Mouse (Mus musculus): Measurements from ENCODE around the gene Tmem246. TPM values are rescaled to one million over a fixed set of nuclear protein-coding genes. Genes with fewer than 3 reads are reported as not detected.
"Not testable (repeated sequence)": the region's sequence is repeated elsewhere in the genome, so short reads cannot be mapped to it uniquely, and the experiment has no call there.

The Tmem246 gene
- polyA plus RNA-seq, 1 experiment, result 94.6 TPM

DNA sequence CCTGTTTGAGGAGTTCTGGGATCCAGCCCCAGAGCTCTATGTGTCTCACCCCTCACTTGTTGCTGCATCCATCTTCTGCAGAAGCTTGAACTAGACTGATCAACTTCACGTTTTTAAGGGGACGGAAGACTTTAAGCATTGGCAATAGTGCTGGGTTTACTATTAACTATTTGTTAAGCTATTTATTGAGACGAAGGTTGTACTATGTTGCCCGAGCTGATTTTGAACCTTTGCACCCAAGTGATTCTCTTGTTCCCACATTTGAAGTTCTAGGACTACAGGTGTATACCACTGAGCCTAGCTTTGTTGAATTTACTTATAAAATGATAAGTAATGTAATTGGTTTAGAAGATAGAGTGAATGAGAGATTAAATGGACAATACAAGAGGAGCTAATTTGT lies 26.2 kb upstream of the Tmem246 start:
- WGBS, result 80% methylated on average over 4 of the region's 4 CpGs

DNA sequence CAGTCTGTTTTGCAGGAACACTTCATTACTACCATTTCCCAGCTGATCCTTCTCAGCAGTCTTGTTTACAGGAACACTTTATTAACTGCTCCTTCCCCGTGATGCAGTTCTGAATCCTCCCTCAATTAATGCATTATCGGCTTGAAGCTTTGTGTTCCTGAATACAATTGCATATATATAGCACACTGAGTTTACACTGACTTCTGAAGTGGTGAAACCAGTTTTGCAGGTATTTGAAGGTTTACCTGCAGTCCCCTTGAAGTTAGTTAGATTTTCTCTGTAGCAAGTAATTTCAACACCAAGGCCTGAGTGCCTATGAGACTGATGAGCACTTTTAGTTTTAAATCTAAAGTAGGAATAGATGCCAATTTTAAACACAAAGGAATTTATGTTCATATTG lies 24.6 kb upstream of the Tmem246 start:
- 84% methylated on average over 2 of the region's 2 CpGs for WGBS
- TF ChIP-seq CTCF (IDR thresholded peaks at IDR 0.05; ENCODE audit: borderline replicate concordance, insufficient read depth, low read depth, low read length), result no peak
- TF ChIP-seq POLR2A (IDR thresholded peaks at IDR 0.05; ENCODE audit: borderline replicate concordance, insufficient read depth, low read length), result no peak
- no peaks in the 10 kb centered on the region for H3K27me3 ChIP-seq (ENCODE audit: control insufficient read depth, insufficient read depth, low read length)
- no peak for DNase-seq
- H3K4me3 ChIP-seq (replicated peaks; ENCODE audit: insufficient read depth, low read depth, low read length), result no peak overlapping the region
- no peaks in the 10 kb centered on the region for H3K4me1 ChIP-seq (ENCODE audit: control insufficient read depth, insufficient read depth, low read length)
- no peak overlapping the region for H3K27ac ChIP-seq (ENCODE audit: insufficient read depth, low read length)

More for the DNA sequence above, 26.2 kb upstream of the Tmem246 start:
- H3K27ac ChIP-seq (ENCODE audit: insufficient read depth, low read length), result no peak overlapping the region
- H3K4me3 ChIP-seq (replicated peaks; ENCODE audit: insufficient read depth, low read depth, low read length), result no peak overlapping the region
- DNase-seq, result no peak
- H3K4me1 ChIP-seq (ENCODE audit: control insufficient read depth, insufficient read depth, low read length), result no peaks in the 10 kb centered on the region
- no peaks in the 10 kb centered on the region for H3K27me3 ChIP-seq (ENCODE audit: control insufficient read depth, insufficient read depth, low read length)
- TF ChIP-seq CTCF (IDR thresholded peaks at IDR 0.05; ENCODE audit: borderline replicate concordance, insufficient read depth, low read depth, low read length) (no peak), POLR2A (IDR thresholded peaks at IDR 0.05; ENCODE audit: borderline replicate concordance, insufficient read depth, low read length) (no peak)

DNA sequence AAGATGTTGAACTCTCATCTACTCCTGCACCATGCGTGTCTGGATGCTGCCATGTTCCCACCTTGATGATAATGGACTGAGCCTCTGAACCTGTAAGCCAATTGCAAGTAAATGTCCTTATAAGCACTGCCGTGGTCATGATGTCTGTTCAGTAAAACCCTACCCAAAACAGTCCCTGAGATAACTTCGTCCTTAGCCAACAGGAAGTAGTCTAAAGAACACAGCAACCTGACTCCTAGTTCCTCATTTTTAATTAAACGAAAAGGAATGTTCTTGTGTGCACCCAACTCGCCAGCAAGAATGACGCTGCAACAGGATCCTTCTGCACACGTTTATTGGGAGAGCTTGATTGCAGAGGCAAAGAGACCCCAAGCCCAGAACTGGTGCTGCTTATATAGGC lies 22.2 kb upstream of the Tmem246 start:
- H3K27ac ChIP-seq (ENCODE audit: insufficient read depth, low read length); H3K27me3 ChIP-seq (ENCODE audit: control insufficient read depth, insufficient read depth, low read length); H3K4me3 ChIP-seq (replicated peaks; ENCODE audit: insufficient read depth, low read depth, low read length); DNase-seq; H3K4me1 ChIP-seq (ENCODE audit: control insufficient read depth, insufficient read depth, low read length): not testable (repeated sequence)
- WGBS, result 92% methylated on average over 7 of the region's 7 CpGs

GRCm38 (mm10) chr4:49616924-49617323 lies 19.2 kb upstream of the Tmem246 start:
- Histone ChIP-seq H3K27me3 (ENCODE audit: control insufficient read depth, insufficient read depth, low read length) (no peaks in the 10 kb centered on the region), H3K4me3 (replicated peaks; ENCODE audit: insufficient read depth, low read depth, low read length) (no peak overlapping the region), H3K27ac (ENCODE audit: insufficient read depth, low read length) (no peak overlapping the region), H3K4me1 (ENCODE audit: control insufficient read depth, insufficient read depth, low read length) (no peaks in the 10 kb centered on the region)
- no peak for DNase-seq
- 93% methylated on average over 10 of the region's 10 CpGs for WGBS
- TF ChIP-seq CTCF (IDR thresholded peaks at IDR 0.05; ENCODE audit: borderline replicate concordance, insufficient read depth, low read depth, low read length) (no peak), POLR2A (IDR thresholded peaks at IDR 0.05; ENCODE audit: borderline replicate concordance, insufficient read depth, low read length) (no peak)

DNA sequence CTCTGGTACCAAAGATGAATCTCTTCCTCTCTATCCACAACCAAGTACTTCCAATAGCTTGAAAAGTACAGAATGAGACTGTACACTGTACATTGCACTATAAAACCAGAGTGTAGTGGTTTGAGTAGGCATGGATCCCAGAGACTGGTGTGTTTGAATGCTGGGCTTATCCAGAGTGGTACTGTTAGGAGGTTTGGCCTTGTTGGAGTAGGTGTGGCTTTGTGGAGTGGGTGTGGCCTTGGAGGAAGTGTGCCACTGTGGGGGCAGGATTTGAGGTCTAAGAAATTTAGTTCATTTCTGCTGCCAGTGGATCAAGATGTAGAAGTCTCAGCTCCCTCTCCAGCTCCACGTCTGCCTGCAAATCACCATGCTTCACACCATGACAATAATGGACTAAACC lies 7.8 kb upstream of the Tmem246 start:
- no peaks in the 10 kb centered on the region for H3K27me3 ChIP-seq (ENCODE audit: control insufficient read depth, insufficient read depth, low read length)
- H3K27ac ChIP-seq (ENCODE audit: insufficient read depth, low read length), result no peak overlapping the region
- 93% methylated on average over 1 of the region's 1 CpGs for WGBS
- no peak overlapping the region for H3K4me3 ChIP-seq (replicated peaks; ENCODE audit: insufficient read depth, low read depth, low read length)
- H3K4me1 ChIP-seq (ENCODE audit: control insufficient read depth, insufficient read depth, low read length), result no peaks in the 10 kb centered on the region
- DNase-seq, result no peak
- TF ChIP-seq POLR2A (IDR thresholded peaks at IDR 0.05; ENCODE audit: borderline replicate concordance, insufficient read depth, low read length), result no peak
- no peak for TF ChIP-seq CTCF (IDR thresholded peaks at IDR 0.05; ENCODE audit: borderline replicate concordance, insufficient read depth, low read depth, low read length)

DNA sequence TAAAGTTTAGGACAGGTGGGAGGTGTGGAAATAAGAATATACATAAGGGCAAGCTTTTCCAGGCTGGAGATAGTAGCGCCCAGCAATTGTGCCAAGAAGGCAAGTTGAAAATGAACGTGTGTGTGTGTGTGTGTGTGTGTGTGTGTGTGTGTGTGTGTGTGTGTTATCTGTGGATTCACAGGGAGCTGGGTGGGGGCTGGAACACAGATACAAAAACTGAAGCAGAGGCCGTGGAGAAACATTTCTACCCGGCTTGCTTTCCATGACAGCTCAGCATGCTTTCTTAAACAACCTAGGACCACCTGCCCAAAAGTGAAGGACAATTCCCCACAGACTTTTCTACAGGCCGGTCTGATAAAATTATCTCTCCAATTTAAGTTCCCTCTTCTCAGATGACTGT lies 6.9 kb upstream of the Tmem246 start:
- DNase-seq, result no peak
- TF ChIP-seq POLR2A (IDR thresholded peaks at IDR 0.05; ENCODE audit: borderline replicate concordance, insufficient read depth, low read length) (no peak), CTCF (IDR thresholded peaks at IDR 0.05; ENCODE audit: borderline replicate concordance, insufficient read depth, low read depth, low read length) (no peak)
- Histone ChIP-seq H3K27ac (ENCODE audit: insufficient read depth, low read length) (no peak overlapping the region), H3K4me1 (ENCODE audit: control insufficient read depth, insufficient read depth, low read length) (no peaks in the 10 kb centered on the region), H3K27me3 (ENCODE audit: control insufficient read depth, insufficient read depth, low read length) (no peaks in the 10 kb centered on the region), H3K4me3 (replicated peaks; ENCODE audit: insufficient read depth, low read depth, low read length) (no peak overlapping the region)
- WGBS, result 75% methylated on average over 5 of the region's 5 CpGs

GRCm38 (mm10) chr4:49604016-49604546 lies 6.4 kb upstream of the Tmem246 start:
- 36% methylated on average over 1 of the region's 1 CpGs for WGBS
- no peak for TF ChIP-seq POLR2A (IDR thresholded peaks at IDR 0.05; ENCODE audit: borderline replicate concordance, insufficient read depth, low read length)
- no peak for TF ChIP-seq CTCF (IDR thresholded peaks at IDR 0.05; ENCODE audit: borderline replicate concordance, insufficient read depth, low read depth, low read length)

DNA sequence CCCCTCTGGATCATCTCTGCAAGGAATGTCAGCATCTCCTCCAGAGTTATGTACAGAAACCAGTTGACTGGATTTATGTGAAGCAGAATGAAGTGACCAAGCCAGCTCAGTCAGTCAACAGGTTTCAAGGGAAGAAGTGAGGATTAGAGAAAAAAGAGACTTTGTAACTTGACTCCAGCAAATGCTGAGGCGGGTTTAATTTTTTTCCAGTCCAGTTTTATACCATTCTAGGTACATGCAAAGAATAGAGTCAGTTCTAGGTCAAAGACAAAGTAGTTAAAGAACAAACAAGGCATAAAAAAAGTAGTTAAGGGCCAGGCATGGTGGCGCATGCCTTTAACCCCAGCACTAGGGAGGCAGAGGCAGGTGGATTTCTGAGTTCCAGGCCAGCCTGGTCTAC lies 5.5 kb upstream of the Tmem246 start:
- Histone ChIP-seq H3K27ac (ENCODE audit: insufficient read depth, low read length) (no peak overlapping the region), H3K4me3 (replicated peaks; ENCODE audit: insufficient read depth, low read depth, low read length) (no peak overlapping the region), H3K4me1 (ENCODE audit: control insufficient read depth, insufficient read depth, low read length) (no peaks in the 10 kb centered on the region), H3K27me3 (ENCODE audit: control insufficient read depth, insufficient read depth, low read length) (no peaks in the 10 kb centered on the region)
- no peak for DNase-seq
- TF ChIP-seq CTCF (IDR thresholded peaks at IDR 0.05; ENCODE audit: borderline replicate concordance, insufficient read depth, low read depth, low read length), result no peak
- no peak for TF ChIP-seq POLR2A (IDR thresholded peaks at IDR 0.05; ENCODE audit: borderline replicate concordance, insufficient read depth, low read length)
- 90% methylated on average over 2 of the region's 2 CpGs for WGBS

More at GRCm38 (mm10) chr4:49604016-49604546, 6.4 kb upstream of the Tmem246 start:
- DNase-seq, result no peak
- H3K27me3 ChIP-seq (ENCODE audit: control insufficient read depth, insufficient read depth, low read length), result no peaks in the 10 kb centered on the region
- H3K4me3 ChIP-seq (replicated peaks; ENCODE audit: insufficient read depth, low read depth, low read length), result no peak overlapping the region
- H3K27ac ChIP-seq (ENCODE audit: insufficient read depth, low read length), result no peak overlapping the region
- no peaks in the 10 kb centered on the region for H3K4me1 ChIP-seq (ENCODE audit: control insufficient read depth, insufficient read depth, low read length)
